Comparison of ENCODE assay signal across 14 mouse cellular contexts in the genomic region with DNA sequence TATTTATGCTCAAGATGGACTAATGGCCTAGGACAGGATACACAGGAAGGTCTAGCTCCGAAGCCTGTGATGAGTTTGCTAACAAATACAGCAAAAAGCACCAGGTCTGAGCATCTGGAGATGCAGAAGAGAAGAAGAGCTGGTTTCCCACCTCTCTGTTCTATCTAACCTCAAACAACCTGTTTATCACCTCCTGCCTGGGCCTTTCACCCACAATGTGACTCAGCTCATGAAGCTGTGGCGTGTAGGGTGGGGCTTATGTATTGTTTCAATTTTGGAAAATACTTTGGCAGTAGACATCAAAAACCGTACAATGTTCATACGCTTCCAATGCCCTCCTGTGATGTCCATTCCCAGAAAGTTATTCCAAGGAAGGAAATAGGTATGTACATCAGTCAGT. TPM values are rescaled to one million over a fixed set of nuclear protein-coding genes. Genes with fewer than 3 reads are reported as not detected.
A peak's percentile ranks its signal among the peaks of the same experiment; 100 is the strongest.
DNase-seq lines count a peak whose midpoint lies in the region; ATAC-seq and TF ChIP-seq lines count a peak whose summit lies in the region.
"Had no signal": no experiment of that assay in that cellular context is flagged by ENCODE, and none has a peak within 500 bp of the region (broad histone marks: within the 10 kb centered on the region; RNA-seq: fewer than 3 reads in every experiment).

No protein-coding gene starts in this region.

- H3K27ac ChIP-seq in cerebellum, adult 2 months (ENCODE audit: insufficient read depth, low read length) = peak overlapping the region; percentile 67
- 0 out of 2 replicates have a peak overlapping the region, but pooled peaks have one; percentile 15 for H3K27ac ChIP-seq in lung, embryonic 15.5 days
- H3K27ac ChIP-seq: embryonic facial prominence, embryonic 10.5 days; limb, embryonic 12.5 days had no signal

- H3K36me3 ChIP-seq in lung, embryonic 15.5 days = no peaks in the 10 kb centered on the region
- H3K36me3 ChIP-seq: heart, embryonic 15.5 days had no signal

- H3K9ac ChIP-seq in lung, embryonic 15.5 days = no peak overlapping the region
- H3K9ac ChIP-seq: heart, embryonic 15.5 days; limb, embryonic 12.5 days; lung, embryonic 14.5 days had no signal

- no peak for TF ChIP-seq CTCF in cerebellum, adult 2 months (IDR thresholded peaks at IDR 0.05; ENCODE audit: borderline replicate concordance, insufficient read depth, low read depth, low read length)

- WGBS in cerebellum, adult 2 months = 66% methylated on average over 4 of the region's 4 CpGs
- WGBS in lung, embryonic 15.5 days = 84% methylated on average over 4 of the region's 4 CpGs

- H3K4me2 ChIP-seq in lung, embryonic 15.5 days = no peak overlapping the region
- H3K4me2 ChIP-seq: heart, embryonic 15.5 days; limb, embryonic 12.5 days; lung, embryonic 14.5 days had no signal

- H3K4me3 ChIP-seq in cerebellum, adult 2 months (replicated peaks; ENCODE audit: insufficient read depth, low read depth, low read length) = no peak overlapping the region
- H3K4me3 ChIP-seq in lung, embryonic 15.5 days = no peak overlapping the region
- H3K4me3 ChIP-seq: embryonic facial prominence, embryonic 10.5 days; heart, embryonic 15.5 days; limb, embryonic 12.5 days had no signal

- no peaks in the 10 kb centered on the region for H3K9me3 ChIP-seq in lung, embryonic 15.5 days
- H3K9me3 ChIP-seq: embryonic facial prominence, embryonic 10.5 days; G1E; heart, embryonic 15.5 days; limb, embryonic 12.5 days had no signal

- TF ChIP-seq POLR2A in cerebellum, adult 2 months (IDR thresholded peaks at IDR 0.05; ENCODE audit: borderline replicate concordance, insufficient read depth, low read length) = no peak

- peaks cover 41% of the 10 kb centered on the region for H3K4me1 ChIP-seq in cerebellum, adult 2 months (ENCODE audit: control insufficient read depth, insufficient read depth, low read length)
- H3K4me1 ChIP-seq in lung, embryonic 15.5 days = peaks cover 7% of the 10 kb centered on the region; the same call in 1 of the 2 replicates
- H3K4me1 ChIP-seq: embryonic facial prominence, embryonic 10.5 days; limb, embryonic 12.5 days had no signal

- no peak for DNase-seq in cerebellum, adult 2 months
- no peak for DNase-seq in cerebellum, postnatal 25 days
- DNase-seq in lung, adult 18-20 months = no peak
- DNase-seq in T-cell, adult 2 months (ENCODE audit: low spot score) = peak; percentile 75
- DNase-seq in natural killer cell, adult 2 months (ENCODE audit: low spot score in 2 of 2) = peak; percentile 69 to 82
- DNase-seq in B cell, adult 2 months = no peak
- no peak for DNase-seq in cerebellum, postnatal 36 days
- DNase-seq: lung, embryonic 14.5 days; midbrain, embryonic 14.5 days had no signal

- no peaks in the 10 kb centered on the region for H3K27me3 ChIP-seq in cerebellum, adult 2 months (ENCODE audit: control insufficient read depth, insufficient read depth, low read length)
- no peaks in the 10 kb centered on the region for H3K27me3 ChIP-seq in lung, embryonic 15.5 days
- H3K27me3 ChIP-seq: heart, embryonic 15.5 days; limb, embryonic 12.5 days had no signal

- ATAC-seq in lung, embryonic 15.5 days (ENCODE audit: borderline replicate concordance, extremely low read depth, low FRiP score, low TSS enrichment) = no peak

RNA-seq across cellular contexts. Expression of gene Il20rb, which starts 24.5 kb away (rescaled TPM):
- polyA plus RNA-seq in cerebellum, adult 2 months (2012; rRNA removed) = 76.5 and 79.5 TPM in 2 replicates
- polyA plus RNA-seq in lung, embryonic 15.5 days (2015; fragmentation: Nextera tagmentation; extraction: Ambion mirVana) = 1.4 and 1.5 TPM in 2 replicates

Comparison
In these comparisons a context has a peak if more than half of its experiments do, and no peak if none do; other contexts are left out.
1. DNase-seq: peak in T-cell, adult 2 months (single experiment) and natural killer cell, adult 2 months (2 of 2); none in cerebellum, adult 2 months (0 of 2), cerebellum, postnatal 25 days (0 of 2), lung, adult 18-20 months (0 of 2), B cell, adult 2 months (0 of 2) and cerebellum, postnatal 36 days (0 of 2).
2. RNA of gene Il20rb, which starts 24.5 kb away (polyA plus RNA-seq): 76.5 to 79.5 TPM in cerebellum, adult 2 months; 1.4 to 1.5 TPM in lung, embryonic 15.5 days; every median in the first group is over 10 times any median in the second.